Mouse (Mus musculus): ENCODE measurements around the gene BC048562.

- TF ChIP-seq CTCF (IDR thresholded peaks at IDR 0.05; ENCODE audit: insufficient read depth, low read depth, low read length) (no peak), POLR2A (IDR thresholded peaks at IDR 0.05; ENCODE audit: insufficient read depth, low read depth, low read length) (no peak)
Observed at GRCm38 (mm10) chr9:108409535-108409934, 26.7 kb upstream of the BC048562 start.
